Mouse (Mus musculus) induced T-regulatory cell, adult 2 months (primary cell): ENCODE measurements around the gene Papolg.
"Not testable (repeated sequence)": the region's sequence is repeated elsewhere in the genome, so short reads cannot be mapped to it uniquely, and the experiment has no call there.

Experiments used
- DNase-seq: peaks from one replicate; pipeline ENCODE4 v3.0.0-alpha.2; 2012; ENCODE audit warnings: low read depth

Papolg gene

DNA sequence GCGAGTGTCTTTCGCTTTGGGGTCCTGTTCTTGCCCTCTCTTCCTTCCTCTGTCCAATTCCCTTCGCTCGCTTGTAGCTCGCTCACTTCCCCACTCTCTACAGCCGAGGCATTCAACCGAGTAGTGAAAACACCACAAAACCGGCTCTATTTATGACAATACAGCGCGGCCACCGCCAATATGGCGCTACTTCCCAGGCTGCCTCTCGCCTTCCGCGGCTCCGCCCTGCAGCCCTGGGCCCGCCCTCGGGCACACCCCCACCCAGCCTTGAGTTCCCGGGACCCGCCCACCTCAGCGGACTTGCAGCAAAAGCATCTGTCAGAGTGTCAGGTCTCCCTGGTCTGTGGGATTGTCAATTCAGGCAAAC is at the start of gene Papolg:
Papolg (minus strand) TSS at position 194 of the 367 bp plus-strand sequence.
- peak; percentile 95 for DNase-seq

DNA sequence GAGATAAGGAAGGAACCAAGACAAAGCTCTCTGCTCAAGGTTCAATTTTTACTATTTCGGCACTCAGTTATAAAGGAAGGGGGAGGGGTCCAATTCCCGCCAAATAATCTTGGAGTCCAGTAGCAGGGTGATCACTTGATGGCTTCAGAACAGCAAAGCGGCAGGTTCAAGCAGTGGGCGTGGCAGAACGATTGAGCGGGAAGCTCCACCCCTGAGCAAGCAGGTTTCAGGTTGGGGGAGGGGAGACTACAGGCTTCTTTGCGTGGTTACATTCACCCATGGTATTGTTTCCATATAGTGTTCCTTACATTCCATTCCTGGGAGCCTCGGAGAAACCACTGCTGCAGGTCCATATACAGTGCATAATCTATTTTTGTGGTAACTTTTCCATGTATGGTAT is 33.1 kb upstream of the Papolg start:
- peak; percentile 27 for DNase-seq

DNA sequence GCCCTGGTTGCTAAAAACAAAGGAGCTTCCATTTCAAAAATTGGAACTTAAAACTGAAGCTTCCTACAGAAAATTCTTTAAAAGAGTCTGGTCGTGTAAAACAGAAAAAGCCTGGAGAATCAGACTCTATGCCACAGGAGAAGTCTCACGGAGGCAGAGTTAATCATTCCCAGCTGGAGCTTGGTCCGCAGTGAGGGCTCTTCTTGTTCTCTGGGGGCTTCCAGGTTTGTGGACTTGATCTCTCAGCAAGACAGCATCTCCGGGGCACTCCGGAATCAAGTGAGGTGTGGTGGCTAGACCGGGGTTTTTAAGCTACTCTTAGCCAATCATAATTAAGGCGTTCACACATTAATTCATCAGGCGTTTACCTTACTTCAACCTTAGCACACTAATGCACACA is 32.6 kb upstream of the Papolg start:
- peak; percentile 23 for DNase-seq

DNA sequence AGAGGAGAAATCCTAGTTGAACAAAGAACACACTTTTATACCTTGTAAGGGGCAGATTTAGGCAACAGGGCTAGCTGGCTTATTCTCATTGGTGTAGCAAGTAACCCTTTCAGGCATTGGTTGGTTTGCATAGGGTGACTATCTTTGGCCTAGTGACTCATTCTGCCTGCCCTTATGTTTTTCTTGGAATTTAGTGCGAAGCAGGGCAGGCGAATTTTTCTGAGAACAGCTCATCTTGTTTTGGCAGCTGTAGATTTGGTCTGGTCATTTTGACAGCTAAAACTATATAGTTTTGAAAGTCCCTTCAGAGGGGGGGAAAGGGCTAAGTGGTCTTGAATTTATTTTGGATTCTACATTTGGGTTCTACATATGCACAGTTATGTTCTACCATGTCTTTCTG is 18.8 kb upstream of the Papolg start:
- DNase-seq, result not testable (repeated sequence)

DNA sequence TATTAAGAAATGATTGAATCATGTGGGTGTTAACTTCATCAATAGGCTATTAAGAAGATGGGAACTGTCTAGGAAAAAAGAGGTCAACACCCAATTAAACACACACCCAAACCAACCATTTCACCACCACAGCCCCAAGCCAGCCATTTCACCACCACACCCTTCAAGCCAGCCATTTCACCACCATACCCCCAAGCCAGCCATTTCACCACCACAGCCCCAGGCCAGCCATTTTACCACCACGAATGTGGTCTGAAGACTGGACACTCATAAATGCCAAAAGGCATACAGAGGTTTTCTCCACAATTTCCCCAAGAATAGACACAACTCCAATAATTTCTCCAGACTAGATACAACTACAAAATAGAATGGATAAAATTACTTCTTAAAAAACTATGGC is 8.9 kb upstream of the Papolg start:
- DNase-seq, result no peak

DNA sequence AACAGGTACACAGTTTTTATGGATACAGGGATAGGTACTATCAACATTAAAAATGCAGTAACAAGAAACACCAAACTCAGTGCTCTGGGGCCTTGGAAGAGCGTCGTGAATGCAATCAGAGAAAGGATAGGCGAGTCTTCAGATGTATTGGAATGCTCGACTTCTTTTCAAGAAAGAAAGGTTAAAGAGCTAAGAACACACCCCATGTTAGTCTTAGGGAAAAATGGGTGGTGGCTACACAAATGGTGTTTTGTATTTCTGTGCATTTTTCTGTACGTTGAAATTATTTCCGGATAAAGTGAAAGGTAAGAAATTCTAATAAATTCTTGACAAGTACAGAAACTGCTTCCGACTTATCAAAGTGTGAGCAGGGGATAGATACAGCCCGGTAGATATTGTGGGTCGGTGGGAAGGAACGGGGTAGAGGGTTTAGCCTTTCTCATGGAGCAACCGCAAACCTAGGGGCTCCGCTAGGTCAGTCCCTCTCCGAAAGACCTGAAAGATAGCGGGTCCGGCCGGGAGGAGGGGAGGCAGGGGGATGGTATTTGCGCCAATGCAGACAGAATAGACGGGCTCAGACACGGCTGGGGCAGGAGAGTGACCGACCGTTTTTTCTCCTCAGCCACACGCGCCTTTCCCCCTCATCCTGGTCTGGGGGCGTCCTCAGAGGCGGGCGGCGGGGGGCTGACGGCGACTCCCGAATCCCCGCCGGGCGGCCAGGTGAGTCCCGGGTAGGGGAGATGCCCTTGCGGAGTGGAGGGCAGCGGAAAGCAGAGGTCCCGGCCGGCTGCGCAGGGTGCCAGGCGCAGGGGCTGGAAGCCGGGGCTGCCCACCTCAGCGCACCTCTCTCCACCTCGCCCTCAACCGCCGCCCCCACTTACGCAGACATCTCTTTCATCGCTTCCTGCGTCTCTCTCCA is 653 bp downstream of the Papolg start:
- peak; percentile 39 for DNase-seq

DNA sequence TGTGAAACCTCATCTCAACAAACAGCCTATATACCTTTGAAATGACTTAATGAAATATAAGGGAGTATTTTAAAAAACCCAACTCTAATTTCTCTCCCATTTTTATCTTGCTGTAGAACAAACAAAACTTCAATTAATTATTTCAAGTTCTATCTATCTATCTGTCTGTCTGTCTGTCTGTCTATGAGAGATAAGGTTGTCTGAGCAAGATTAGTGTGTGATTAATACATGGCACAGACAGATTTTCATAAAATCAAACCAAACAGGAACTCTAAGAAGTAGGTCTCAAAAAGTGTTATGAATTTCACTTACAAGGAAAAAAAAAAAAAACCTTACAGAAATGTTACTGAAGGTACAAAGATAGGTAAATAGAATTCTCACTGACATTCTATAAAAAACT is 1.5 kb downstream of the Papolg start:
- no peak for DNase-seq

DNA sequence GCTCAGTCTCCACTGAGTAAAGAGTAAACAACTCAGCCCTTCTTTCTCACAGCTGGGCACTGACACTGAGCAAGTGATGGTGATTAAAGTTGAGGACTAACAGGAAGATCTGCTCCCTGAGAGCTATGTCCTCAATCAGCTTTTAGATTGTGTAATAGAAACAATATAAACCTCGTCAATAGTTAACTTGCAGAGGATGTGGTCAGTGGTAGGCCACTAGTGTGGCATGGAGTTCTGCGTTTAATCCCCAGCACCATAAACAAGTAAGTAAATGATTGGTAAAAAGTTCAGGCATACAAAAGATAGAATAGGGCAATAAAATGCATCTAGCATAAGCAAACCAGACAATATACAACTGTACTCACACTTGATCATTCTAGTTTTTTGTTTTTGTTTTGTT is 30.7 kb downstream of the Papolg start:
- no peak for DNase-seq

DNA sequence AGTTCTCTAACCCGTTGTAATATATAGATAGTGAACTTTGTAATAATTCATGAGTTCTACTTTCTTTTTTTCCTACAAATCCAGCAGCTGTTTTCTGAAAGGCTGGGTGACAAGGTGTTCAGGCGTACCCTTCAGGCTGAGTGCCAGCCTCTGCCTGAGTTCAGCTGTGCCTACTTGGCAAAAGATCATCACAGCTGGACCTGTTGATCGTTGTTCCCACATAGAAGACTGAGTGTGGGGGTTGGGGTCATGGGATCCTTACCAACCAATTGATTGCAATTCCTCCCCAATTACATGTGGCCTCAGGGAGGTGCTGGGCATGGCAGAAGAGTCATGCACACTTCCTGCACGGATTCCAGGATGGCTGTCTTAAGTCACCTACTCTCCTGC is 38.3 kb downstream of the Papolg start:
- DNase-seq, result no peak

DNA sequence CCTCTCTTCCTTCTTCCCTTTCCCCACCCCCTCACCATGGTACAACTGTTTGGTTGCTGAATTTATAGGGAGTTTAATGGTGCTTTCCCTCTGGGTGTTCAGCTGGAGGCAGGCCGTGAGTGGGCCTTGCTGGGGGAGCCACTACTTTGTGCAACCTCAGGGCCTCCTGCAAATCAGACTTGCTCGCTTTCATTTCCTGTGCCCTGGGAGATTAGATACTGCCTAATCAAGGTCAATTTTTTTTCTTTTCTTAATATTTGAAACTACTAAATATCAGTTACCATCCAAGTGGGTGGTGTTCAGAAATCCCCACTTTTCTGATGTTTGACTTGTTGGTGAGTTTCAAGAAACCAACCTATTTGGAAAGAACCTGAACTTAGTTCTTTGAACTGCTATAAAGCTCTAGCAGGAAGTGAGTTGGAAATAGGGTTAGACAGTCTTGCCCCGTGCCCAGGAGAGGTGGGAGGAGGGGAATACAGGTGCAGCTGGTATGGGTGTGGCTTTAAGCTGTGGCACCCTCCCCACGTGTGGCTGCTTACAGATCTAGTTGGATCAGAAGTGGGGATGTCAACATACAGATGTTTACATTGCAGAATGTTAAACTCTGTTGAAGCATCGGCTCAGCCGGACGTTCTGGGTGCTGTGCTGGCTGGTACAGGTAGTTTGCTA is 38.9 kb downstream of the Papolg start:
- DNase-seq, result peak; percentile 67

DNA sequence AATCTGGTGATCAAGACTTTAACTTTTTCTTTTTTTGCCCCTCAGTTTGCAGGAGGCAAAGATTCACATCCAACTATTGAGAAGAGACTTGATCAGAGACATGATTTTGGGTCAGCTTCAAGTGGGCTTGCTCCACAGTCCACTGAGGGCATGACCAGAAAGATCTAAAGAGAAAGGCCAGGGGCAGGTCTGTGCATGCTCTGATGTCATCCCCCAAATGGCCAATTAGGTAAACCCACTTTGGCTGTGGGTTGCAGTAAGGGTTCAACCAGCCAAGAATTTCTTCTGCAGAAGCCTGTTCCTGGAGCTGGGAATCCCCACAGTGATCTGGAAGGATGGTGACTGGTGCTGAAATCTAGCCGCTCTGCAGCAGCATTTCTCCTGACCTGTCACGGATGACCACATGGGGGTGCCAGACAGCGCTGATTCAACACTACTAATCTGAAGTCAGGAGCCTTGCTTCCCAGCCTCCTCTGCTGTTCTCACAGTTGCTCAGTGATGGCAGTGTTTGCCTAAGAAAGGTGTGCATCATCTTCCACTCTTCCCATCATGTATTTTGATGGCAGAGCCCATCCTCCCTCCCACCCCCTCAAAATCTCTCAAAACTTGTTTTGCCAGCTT is 39.8 kb downstream of the Papolg start:
- peak; percentile 83 for DNase-seq

DNA sequence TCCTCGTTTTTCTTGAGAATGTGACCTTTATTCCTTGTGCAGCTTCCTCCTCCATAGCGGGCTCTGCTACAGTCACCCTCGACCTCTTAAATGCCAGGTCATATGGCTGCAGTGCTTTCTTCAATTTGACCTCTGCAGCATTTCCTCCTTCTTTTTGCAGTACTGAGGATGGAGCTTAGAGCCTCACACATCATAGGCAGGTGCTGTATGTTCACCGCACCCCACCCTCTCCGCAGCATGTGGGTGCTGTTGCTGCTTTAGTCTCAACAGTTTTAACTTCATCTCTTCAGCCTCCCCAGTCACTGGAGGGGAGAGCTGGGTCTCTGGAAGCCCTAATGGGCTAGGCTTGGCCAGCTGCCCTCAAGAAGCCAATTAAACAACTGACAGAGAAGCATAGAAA is 41.7 kb downstream of the Papolg start:
- DNase-seq, result no peak

DNA sequence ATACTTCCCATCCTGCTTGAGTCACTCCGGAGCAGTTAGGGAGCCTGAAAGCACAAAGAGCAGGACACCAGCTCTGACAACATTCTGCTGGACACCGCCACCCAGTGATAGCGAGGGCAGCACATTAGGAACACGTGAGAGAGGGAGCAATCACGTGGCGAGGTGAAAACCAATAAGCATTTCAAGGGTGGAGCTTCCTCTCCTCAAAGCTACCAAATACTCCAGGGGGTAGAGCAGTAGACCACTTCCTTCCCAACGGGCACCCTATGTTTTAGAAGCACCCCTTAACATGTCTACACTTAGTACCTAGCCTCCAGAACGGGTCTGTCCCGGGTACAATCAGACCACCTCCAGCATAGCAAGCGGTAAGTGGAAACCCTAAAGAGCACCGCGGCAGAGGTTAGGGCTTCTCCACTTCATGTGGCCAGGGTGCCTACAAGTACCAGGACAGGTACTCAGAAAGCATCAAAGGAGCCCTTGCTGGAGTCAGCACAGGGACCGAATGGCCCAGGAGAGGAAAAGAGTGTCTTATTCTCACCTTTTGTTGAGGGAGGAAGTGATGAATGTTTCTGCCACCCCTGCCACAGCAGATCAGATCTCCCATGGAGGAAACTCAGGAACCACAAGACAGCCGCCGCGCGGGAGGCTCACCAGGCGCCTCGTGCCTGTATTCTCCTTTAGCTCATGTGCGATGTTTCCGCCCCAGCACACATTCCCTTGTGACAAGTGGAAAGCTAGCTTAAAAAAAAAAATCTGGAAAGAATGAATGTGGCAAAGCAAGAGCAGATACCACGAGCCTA is 48.8 kb downstream of the Papolg start:
- DNase-seq, result peak; percentile 84

DNA sequence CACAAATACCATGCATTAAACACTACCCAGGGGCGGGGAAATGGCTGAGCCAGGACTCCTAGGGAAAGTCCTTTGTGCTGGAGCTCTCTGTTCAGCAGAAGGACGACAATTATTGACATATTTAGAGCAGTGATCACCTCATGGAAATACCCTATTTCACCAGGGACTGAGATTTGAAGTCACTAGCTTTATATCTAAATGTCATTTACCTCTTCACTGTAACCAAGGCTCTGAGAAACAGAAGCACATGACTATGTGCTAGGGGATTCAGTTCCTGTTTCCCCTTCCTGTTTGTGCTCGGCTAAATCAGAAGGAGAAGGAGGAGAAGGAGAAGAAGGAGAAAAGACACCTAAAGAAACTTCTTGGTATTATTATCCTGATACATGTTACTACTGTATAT is 71.8 kb downstream of the Papolg start:
- no peak for DNase-seq

DNA sequence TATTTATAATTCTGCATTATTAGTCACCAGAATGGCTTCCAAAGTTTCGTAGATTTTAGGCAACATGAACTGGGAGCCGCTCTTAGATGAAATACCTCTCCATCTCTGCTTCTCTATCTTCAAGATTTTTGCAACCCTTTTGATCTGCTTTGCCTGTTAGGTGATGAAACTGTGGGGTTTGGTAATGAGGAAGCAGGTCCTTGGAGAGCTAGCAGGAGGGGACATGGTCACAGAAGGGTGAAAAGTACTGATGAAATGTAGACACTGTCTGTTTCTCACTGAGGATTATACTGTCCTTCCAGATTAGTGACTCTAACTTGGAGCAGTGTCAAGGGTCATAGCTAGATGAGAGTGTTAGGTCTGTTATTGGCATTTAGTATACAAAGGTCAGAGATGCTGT is 73.4 kb downstream of the Papolg start:
- DNase-seq, result no peak

DNA sequence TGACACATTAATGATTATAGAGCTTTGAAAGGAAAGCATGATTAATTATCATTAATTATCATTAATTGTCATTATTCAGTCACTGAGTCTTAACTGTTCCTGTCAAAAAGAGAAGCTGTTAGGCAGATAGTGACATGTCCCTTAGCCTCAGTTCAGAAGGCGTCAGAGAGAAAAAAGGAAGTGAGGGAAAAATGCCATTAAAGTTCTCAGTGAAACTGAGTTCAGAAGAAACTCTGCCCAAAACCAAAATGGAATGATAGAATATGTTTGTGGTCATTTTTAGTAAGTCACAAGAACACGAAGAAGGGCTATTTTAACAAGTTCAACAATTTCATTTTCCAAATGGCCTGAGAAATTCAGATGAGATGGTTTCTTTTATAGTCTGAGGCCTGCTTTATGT is 74.1 kb downstream of the Papolg start:
- DNase-seq, result no peak

DNA sequence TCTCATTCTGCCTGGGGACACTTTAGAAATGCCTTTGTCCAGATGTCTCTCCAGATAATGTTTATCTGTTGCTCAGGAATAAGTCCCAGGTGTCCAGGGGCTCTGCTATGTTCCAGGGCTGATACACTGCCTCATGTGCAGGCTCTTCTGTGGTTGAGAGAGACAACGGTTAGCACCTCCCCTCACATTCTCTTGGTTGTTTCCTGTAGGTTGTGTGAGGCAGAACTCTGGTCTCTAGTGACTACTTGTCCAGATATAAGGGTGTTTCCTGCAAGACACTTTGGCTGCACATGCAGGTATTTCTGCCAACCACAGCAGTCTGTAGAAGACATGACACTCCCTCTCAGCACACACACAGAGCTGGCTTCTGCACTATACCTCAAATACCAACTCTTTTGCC is 76.3 kb downstream of the Papolg start:
- peak; percentile 49 for DNase-seq
